Mouse (Mus musculus): ENCODE measurements around the gene Strbp.

Strbp gene

GRCm38 (mm10) chr2:37703230-37703954 lies at the start of gene Strbp:
TSS of gene Strbp (minus strand) at chr2:37703859.
- DNase-seq (ENCODE audit: low spot score) = peak; percentile 94

GRCm38 (mm10) chr2:37751114-37751513 lies 47.5 kb upstream of the Strbp start:
- DNase-seq (ENCODE audit: low spot score) = no peak

DNA sequence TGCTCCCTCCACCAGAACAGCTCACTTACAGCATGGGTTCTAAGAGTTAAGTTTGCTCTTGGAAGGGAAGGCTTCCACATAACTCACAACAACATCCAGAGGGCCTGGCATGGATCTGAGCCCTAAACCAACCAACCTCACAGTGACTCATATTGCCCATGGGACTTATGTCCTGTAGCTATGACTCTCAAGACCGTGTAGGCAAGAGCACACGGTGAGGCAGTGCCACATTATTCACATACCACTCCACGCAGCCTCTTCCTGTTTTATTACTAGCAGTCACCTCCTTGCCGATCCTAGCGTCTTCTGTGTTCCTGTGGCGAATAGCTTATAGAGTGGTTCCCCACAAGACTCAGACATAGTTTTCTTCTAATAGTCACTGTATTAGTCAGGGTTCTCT lies 45.7 kb upstream of the Strbp start:
- DNase-seq (ENCODE audit: low spot score) = no peak

DNA sequence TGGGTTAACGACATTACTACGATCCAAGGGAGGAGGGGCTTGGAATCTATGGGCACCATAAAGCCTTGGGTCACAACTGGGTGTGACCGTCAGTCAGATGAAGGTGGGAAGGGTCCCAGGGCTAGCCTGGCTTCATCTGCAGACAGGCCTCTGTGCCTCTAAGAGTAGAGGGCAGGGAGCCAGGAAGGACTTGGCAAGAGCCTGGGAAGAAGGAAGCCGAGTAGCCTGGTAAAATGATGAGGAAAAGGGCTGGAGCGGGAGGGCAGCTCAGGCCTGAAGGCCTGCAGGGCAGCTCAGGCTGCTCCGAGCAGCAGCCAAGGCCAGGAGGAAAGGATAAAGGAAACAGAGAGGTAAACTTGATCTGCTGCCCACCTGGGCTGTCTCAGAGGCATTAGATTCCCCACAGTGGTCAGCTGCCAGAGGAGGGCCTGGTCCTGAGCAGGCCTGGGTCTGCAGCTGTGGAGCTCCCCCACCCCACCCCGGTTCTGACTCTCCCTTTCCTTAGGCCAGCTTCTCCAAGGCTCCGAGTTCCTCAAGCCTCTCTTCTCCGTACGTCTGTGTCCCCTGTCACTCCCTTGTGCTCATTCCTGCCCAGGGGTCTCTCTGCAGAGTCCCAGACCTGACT lies 44.9 kb upstream of the Strbp start:
- DNase-seq (ENCODE audit: low spot score) = no peak

DNA sequence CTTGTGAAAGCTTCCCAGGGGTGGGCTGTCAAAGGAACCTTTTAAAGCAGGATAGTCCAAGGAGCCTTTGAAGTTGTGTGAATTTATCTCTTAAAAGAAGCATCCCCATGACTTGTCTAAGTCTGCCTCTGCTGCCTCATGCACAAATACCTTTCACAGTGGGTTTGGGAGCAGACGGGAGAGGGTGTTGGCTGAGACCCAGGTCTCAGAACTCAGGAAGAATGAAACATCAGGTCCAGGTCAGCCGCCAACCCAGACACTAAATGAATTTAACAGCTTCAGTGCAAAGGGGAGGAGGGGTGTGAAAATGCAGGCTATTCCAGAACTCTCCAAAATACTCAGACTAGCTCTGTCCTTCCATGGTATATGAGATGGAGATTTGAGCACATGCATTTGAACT lies 44.2 kb upstream of the Strbp start:
- DNase-seq (ENCODE audit: low spot score) = no peak

- no peak for DNase-seq (ENCODE audit: low spot score)
Observed at GRCm38 (mm10) chr2:37746293-37747049, 42.8 kb upstream of the Strbp start.

DNA sequence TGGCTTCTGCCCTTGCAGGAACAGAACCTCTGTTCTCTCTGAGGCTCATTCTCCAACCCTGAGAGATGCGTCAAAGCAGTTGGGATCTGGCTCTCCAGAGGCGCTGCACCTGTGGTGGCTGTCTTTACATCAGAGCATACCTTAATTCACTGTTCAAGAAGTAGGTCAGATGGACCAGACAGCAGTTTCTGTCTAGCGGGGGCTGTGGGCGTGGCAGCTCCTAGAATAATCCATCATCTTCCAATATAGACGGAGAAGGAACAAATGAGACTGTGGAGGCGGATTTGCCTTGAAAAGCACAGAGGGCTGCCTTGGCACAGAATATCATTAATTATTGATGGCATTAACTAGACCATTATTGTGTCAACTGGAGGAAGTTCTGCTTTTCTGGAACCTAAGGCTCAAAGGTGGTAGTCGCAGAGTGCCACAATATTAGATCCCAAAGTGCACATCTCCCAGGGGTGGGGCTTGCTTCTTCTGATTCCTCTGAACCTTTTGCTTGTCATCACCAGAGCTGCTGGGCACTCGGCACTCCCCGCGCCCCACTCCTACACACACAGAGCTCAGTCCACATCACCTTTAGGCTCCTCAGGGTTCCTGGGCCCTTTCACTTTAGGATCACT lies 41.2 kb upstream of the Strbp start:
- no peak for DNase-seq (ENCODE audit: low spot score)

DNA sequence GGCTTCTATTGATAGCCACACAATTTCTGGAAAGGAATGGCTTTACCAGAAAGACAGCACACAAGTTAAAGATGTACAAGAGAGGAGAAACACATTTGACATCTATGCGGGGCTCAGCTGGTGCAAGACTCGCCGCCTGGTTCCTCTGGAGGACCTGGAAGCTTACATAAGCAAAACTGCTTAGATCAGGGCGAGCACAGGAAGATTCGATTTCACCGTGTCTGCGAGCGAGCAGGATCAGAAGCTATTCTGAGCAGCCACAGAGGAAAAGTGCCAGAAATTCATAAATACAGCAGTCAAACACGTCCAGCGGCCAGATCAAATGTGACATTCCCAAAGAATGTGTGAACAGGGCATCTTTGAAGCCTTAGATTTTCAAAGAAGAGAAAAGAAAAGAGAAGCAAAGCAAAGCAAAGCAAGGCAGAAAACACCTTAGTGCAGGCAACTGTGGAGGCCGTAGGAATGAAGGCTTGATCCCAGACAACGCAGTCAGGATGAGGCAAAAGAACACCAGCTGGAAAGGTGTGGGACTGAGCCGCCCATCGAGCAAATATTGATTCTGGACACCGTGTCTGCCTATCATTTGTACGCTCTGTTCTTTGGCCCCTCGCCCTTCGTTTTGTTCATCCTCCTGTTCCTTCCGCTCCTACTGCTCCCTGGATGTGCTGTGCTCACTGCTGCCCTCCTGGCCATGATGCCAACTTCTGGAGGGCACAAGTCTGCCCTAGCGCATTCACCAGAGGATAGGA lies 38.3 kb upstream of the Strbp start:
- DNase-seq (ENCODE audit: low spot score) = no peak

DNA sequence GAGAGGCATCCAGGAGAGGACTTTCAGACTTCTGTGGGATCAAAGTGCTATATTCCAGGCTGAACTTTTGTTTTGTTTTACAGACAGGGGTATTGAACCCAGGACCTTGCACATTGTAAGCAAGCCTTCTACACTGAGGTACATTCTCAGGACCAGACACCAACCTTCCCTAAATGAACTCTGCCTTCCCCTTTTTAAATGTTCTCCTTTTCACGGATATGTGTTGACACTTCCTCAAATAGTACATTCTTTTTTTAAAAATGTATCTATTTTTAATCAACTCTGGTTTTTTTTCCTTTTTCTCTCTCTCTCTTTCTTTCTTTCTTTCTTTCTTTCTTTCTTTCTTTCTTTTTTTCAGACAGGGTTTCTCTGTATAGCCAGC lies 32.1 kb upstream of the Strbp start:
- no peak for DNase-seq (ENCODE audit: low spot score)

DNA sequence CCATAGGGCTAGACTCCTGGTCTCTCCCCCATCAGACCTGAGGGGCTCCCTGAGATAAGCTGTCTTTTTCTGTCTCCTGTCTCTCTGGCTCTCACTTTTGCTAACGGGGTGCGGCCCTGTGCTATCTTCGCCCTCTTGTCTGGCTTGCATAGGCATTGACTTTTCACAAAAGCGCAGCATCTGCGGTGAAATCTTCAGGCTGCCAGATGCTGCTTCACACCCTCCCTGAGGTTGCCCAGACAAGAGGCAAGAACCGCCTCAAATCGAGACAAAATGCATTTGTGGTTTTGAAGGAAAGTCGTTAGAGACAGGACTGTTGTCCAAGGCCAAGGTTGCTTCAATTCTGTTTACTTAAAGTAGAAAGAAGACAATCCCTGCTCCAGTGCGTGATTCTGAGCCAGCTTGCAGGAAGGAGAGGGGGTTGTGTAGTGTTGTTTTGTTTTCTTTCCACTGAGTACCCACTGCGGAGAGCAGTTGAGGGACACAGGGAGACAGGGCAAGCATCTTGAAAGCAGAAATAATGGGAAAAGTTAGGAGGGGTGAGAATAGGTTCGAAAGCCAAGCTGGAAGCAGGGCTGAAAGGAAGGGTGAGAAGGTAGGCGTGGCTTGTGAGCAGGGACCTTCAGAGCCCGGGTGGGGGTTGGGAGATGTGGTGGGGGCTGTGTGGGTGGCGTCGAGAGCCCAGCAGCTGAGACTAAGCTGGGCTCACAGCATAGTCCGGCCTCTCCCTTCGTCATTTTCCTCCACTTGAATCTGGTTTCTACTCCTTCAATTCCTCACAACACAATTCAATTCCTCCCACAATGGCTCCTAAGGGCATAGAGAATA lies 31.5 kb upstream of the Strbp start:
- DNase-seq (ENCODE audit: low spot score) = no peak

DNA sequence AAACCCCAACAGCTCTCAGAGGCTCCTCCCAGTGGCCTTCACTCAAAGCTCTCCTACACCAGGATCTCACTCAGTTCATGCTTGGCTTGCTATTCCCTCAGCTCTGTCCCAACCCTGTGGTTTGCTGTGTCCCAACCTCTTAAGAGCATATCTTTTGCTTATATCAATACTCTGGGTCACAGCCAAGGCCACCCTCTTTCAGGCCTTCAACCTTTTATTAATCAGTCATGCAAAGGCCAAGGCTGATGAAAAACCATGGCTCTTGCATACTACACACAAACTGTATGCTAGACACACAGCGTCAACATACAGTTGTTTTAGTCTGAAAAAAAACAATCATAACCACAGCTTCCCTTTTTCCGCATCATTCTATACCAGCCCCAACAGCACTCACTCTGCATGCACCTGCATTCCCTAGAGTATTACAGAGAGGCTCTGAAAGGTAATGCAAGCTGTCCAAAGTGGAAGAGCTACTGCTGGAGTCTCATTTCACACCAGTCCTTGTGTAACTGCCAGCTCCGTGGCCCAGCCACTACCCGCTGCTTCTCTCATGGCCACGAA lies 27.7 kb upstream of the Strbp start:
- DNase-seq (ENCODE audit: low spot score) = no peak

GRCm38 (mm10) chr2:37724231-37724630 lies 20.6 kb upstream of the Strbp start:
- DNase-seq (ENCODE audit: low spot score) = no peak

GRCm38 (mm10) chr2:37723501-37724090 lies 19.9 kb upstream of the Strbp start:
- DNase-seq (ENCODE audit: low spot score) = no peak

DNA sequence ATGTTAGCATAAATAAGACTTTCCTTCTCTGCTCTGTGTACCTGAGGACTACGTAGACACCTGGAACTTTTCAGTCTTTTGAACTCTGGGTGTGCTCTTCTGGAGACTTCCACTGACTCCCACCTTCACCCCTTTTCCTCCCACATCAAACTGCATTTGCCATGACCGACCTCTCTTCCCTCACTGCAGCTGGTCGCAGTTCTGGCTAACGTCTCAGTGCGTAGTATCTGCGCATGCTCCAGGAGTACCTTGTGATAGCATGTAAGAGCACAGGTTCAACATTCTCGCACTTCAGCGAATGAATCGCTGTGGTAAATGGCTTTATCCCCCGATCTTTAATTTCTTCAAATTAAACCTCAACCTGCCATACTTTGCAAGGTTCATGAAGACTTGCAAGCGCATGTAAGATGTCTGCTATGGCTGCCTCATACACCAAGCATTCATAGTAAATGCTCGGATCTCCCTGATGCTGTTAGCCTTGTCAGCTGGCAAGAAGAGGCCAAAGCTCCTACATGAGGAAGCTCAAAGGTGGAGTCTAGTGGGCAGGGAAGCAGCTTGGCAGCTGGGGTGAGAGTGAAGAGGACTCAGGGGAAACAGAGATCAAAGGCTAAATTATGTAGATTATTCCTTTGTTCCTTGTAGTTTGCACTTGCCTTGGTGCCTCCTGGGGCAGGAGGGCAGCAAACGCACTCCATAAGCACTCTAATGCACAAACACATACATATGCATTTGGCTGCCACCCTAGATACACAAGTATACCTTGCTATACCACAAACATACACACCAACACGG lies 19.2 kb upstream of the Strbp start:
- DNase-seq (ENCODE audit: low spot score) = no peak

GRCm38 (mm10) chr2:37716266-37716665 lies 12.6 kb upstream of the Strbp start:
- DNase-seq (ENCODE audit: low spot score) = no peak

- no peak for DNase-seq (ENCODE audit: low spot score)
Observed at GRCm38 (mm10) chr2:37715364-37715763, 11.7 kb upstream of the Strbp start.

DNA sequence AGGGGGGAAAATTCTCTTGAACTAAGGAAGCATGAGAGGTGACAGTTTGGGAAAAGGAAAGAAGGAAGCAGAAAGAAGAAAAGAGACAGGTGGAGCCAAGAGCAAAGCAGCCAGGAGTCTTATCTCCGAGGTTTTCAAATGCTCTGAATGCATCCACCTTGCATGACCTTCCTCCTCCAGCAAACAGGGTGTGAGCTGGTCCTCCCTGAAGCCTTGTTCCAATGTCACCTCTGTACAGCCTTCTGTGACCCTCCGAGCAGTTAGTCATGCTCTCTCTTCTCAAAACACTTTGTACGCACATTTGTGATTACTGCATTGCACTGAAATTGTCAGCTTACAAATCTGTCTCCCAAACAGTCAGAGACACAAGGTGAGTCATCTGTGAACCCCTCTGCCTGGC lies 9.4 kb upstream of the Strbp start:
- no peak for DNase-seq (ENCODE audit: low spot score)

GRCm38 (mm10) chr2:37708835-37709234 lies 5.2 kb upstream of the Strbp start:
- no peak for DNase-seq (ENCODE audit: low spot score)

- DNase-seq (ENCODE audit: low spot score) = no peak
Observed at GRCm38 (mm10) chr2:37704141-37704760, 592 bp upstream of the Strbp start.
